Mouse (Mus musculus): ENCODE measurements around the gene Scaf1. TPM values are rescaled to one million over a fixed set of nuclear protein-coding genes. Genes with fewer than 3 reads are reported as not detected.

The Scaf1 gene
- polyA plus RNA-seq, 1 experiment from 2014 or later = 25.1 TPM

- peaks cover 46% of the 10 kb centered on the region for H3K36me3 ChIP-seq
Observed at GRCm38 (mm10) chr7:44997940-44998428, 18.2 kb downstream of the Scaf1 start.

GRCm38 (mm10) chr7:44997231-44997939, 18.8 kb downstream of the Scaf1 start, which contains the start of gene Irf3:
Gene Irf3 (plus strand): TSS chr7:44997648.
- peak; percentile 88 for ATAC-seq (replicated peaks; ENCODE audit: insufficient number of reproducible peaks, insufficient read depth, low FRiP score, low read depth)
- Histone ChIP-seq H3K4me3 (peak within 1 kb of the TSS; percentile 76), H3K27ac (peak within 1 kb of the TSS; percentile 90), H3K4me1 (replicated peaks) (peaks cover 48% of the 10 kb centered on the region), H3K27me3 (no peaks in the 10 kb centered on the region), H3K4me2 (peak within 1 kb of the TSS; percentile 91), H3K9me3 (replicated peaks) (no peaks in the 10 kb centered on the region), H3K9ac (peak within 1 kb of the TSS; percentile 79), H3K36me3 (peaks cover 46% of the 10 kb centered on the region)
- WGBS = under 1% methylated on average over 43 of the region's 43 CpGs

More at GRCm38 (mm10) chr7:44997940-44998428, 18.2 kb downstream of the Scaf1 start:
- Histone ChIP-seq H3K27ac (peak overlapping the region; percentile 90), H3K27me3 (no peaks in the 10 kb centered on the region), H3K9ac (peak overlapping the region; percentile 79), H3K4me1 (replicated peaks) (peaks cover 48% of the 10 kb centered on the region), H3K9me3 (replicated peaks) (no peaks in the 10 kb centered on the region), H3K4me2 (peak overlapping the region; percentile 91), H3K4me3 (peak overlapping the region; percentile 76)
- WGBS = 1% methylated on average over 15 of the region's 15 CpGs
- ATAC-seq (replicated peaks; ENCODE audit: insufficient number of reproducible peaks, insufficient read depth, low FRiP score, low read depth) = peak; percentile 2; the same call in 1 of the 2 replicates

GRCm38 (mm10) chr7:44996672-44997071, 19.5 kb downstream of the Scaf1 start:
- H3K36me3 ChIP-seq = peaks cover 45% of the 10 kb centered on the region
- peak overlapping the region; percentile 79 for H3K9ac ChIP-seq
- H3K4me1 ChIP-seq (replicated peaks) = peaks cover 45% of the 10 kb centered on the region
- no peaks in the 10 kb centered on the region for H3K27me3 ChIP-seq
- 12% methylated on average over 10 of the region's 10 CpGs for WGBS
- H3K4me3 ChIP-seq = peak overlapping the region; percentile 76
- H3K27ac ChIP-seq = peak overlapping the region; percentile 90
- no peak for ATAC-seq (replicated peaks; ENCODE audit: insufficient number of reproducible peaks, insufficient read depth, low FRiP score, low read depth)
- H3K9me3 ChIP-seq (replicated peaks) = no peaks in the 10 kb centered on the region
- peak overlapping the region; percentile 91 for H3K4me2 ChIP-seq

GRCm38 (mm10) chr7:44986879-44987718, 29.1 kb downstream of the Scaf1 start:
- Histone ChIP-seq H3K27me3 (no peaks in the 10 kb centered on the region), H3K27ac (peak overlapping the region; percentile 94)
- under 1% methylated on average over 29 of the region's 29 CpGs for WGBS

GRCm38 (mm10) chr7:44986192-44986878, 29.8 kb downstream of the Scaf1 start, which contains the start of gene Prmt1:
Gene Prmt1 (minus strand): TSS chr7:44986568.
- Histone ChIP-seq H3K27me3 (no peaks in the 10 kb centered on the region), H3K36me3 (peaks cover 23% of the 10 kb centered on the region), H3K9me3 (replicated peaks) (no peaks in the 10 kb centered on the region), H3K4me2 (peak within 1 kb of the TSS; percentile 79), H3K4me3 (peak within 1 kb of the TSS; percentile 100), H3K27ac (peak within 1 kb of the TSS; percentile 97), H3K9ac (peak within 1 kb of the TSS; percentile 100), H3K4me1 (replicated peaks) (peaks cover 39% of the 10 kb centered on the region)
- peak; percentile 96 for ATAC-seq (replicated peaks; ENCODE audit: insufficient number of reproducible peaks, insufficient read depth, low FRiP score, low read depth)
- WGBS = under 1% methylated on average over 42 of the region's 42 CpGs

More at GRCm38 (mm10) chr7:44986879-44987718, 29.1 kb downstream of the Scaf1 start:
- peak overlapping the region; percentile 79 for H3K4me2 ChIP-seq
- H3K9ac ChIP-seq = peak overlapping the region; percentile 70
- no peaks in the 10 kb centered on the region for H3K9me3 ChIP-seq (replicated peaks)
- H3K36me3 ChIP-seq = peaks cover 21% of the 10 kb centered on the region
- H3K4me3 ChIP-seq = peak overlapping the region; percentile 100
- H3K4me1 ChIP-seq (replicated peaks) = peaks cover 39% of the 10 kb centered on the region
- peak; percentile 1; the same call in 1 of the 2 replicates for ATAC-seq (replicated peaks; ENCODE audit: insufficient number of reproducible peaks, insufficient read depth, low FRiP score, low read depth)

- H3K27ac ChIP-seq = peak overlapping the region; percentile 97
- H3K4me3 ChIP-seq = peak overlapping the region; percentile 100
- H3K36me3 ChIP-seq = peaks cover 25% of the 10 kb centered on the region
- H3K4me2 ChIP-seq = peak overlapping the region; percentile 74
- H3K9me3 ChIP-seq (replicated peaks) = no peaks in the 10 kb centered on the region
- H3K9ac ChIP-seq = peak overlapping the region; percentile 100
- WGBS = under 1% methylated on average over 45 of the region's 45 CpGs
- H3K4me1 ChIP-seq (replicated peaks) = peaks cover 39% of the 10 kb centered on the region
- H3K27me3 ChIP-seq = no peaks in the 10 kb centered on the region
- peak; percentile 3; the same call in 1 of the 2 replicates for ATAC-seq (replicated peaks; ENCODE audit: insufficient number of reproducible peaks, insufficient read depth, low FRiP score, low read depth)
Observed at GRCm38 (mm10) chr7:44985595-44986191, 30.5 kb downstream of the Scaf1 start.

GRCm38 (mm10) chr7:44984833-44985164, 31.4 kb downstream of the Scaf1 start:
- peak overlapping the region; percentile 100; the same call in 1 of the 2 replicates for H3K4me3 ChIP-seq
- peak overlapping the region; percentile 97 for H3K27ac ChIP-seq
- H3K27me3 ChIP-seq = no peaks in the 10 kb centered on the region
- no peak for ATAC-seq (replicated peaks; ENCODE audit: insufficient number of reproducible peaks, insufficient read depth, low FRiP score, low read depth)
- WGBS = 42% methylated on average over 3 of the region's 3 CpGs
- peaks cover 32% of the 10 kb centered on the region for H3K36me3 ChIP-seq
- no peak overlapping the region for H3K9ac ChIP-seq
- H3K9me3 ChIP-seq (replicated peaks) = no peaks in the 10 kb centered on the region
- peak overlapping the region; percentile 74 for H3K4me2 ChIP-seq
- H3K4me1 ChIP-seq (replicated peaks) = peaks cover 39% of the 10 kb centered on the region

- H3K27ac ChIP-seq = peak overlapping the region; percentile 37
- 63% methylated on average over 7 of the region's 7 CpGs for WGBS
- 0 out of 2 replicates have a peak overlapping the region, but pooled peaks have one; percentile 100 for H3K4me3 ChIP-seq
- ATAC-seq (replicated peaks; ENCODE audit: insufficient number of reproducible peaks, insufficient read depth, low FRiP score, low read depth) = no peak
- H3K4me1 ChIP-seq (replicated peaks) = peaks cover 37% of the 10 kb centered on the region
- H3K27me3 ChIP-seq = no peaks in the 10 kb centered on the region
- H3K36me3 ChIP-seq = peaks cover 36% of the 10 kb centered on the region
- H3K9ac ChIP-seq = no peak overlapping the region
- H3K9me3 ChIP-seq (replicated peaks) = no peaks in the 10 kb centered on the region
- peak overlapping the region; percentile 74 for H3K4me2 ChIP-seq
Observed at GRCm38 (mm10) chr7:44983944-44984832, 32.0 kb downstream of the Scaf1 start.

- Histone ChIP-seq H3K36me3 (peaks cover 47% of the 10 kb centered on the region), H3K9ac (no peak overlapping the region), H3K27me3 (no peaks in the 10 kb centered on the region), H3K27ac (peak overlapping the region; percentile 37; the same call in 1 of the 2 replicates), H3K4me3 (no peak overlapping the region), H3K4me2 (no peak overlapping the region), H3K9me3 (replicated peaks) (no peaks in the 10 kb centered on the region), H3K4me1 (replicated peaks) (peaks cover 31% of the 10 kb centered on the region)
- WGBS = 24% methylated on average over 6 of the region's 6 CpGs
- no peak for ATAC-seq (replicated peaks; ENCODE audit: insufficient number of reproducible peaks, insufficient read depth, low FRiP score, low read depth)
Observed at GRCm38 (mm10) chr7:44983085-44983484, 33.1 kb downstream of the Scaf1 start.

GRCm38 (mm10) chr7:44981539-44981938, 34.6 kb downstream of the Scaf1 start:
- H3K27me3 ChIP-seq = no peaks in the 10 kb centered on the region
- no peak for ATAC-seq (replicated peaks; ENCODE audit: insufficient number of reproducible peaks, insufficient read depth, low FRiP score, low read depth)
- peaks cover 25% of the 10 kb centered on the region for H3K4me1 ChIP-seq (replicated peaks)
- H3K36me3 ChIP-seq = peaks cover 62% of the 10 kb centered on the region
- H3K9me3 ChIP-seq (replicated peaks) = no peaks in the 10 kb centered on the region
- no peak overlapping the region for H3K4me2 ChIP-seq
- no peak overlapping the region for H3K27ac ChIP-seq
- no peak overlapping the region for H3K4me3 ChIP-seq
- WGBS = 92% methylated on average over 8 of the region's 8 CpGs
- no peak overlapping the region for H3K9ac ChIP-seq
